Mouse (Mus musculus) ES-E14 (cell line): Measurements from ENCODE around the gene F13a1. TPM values are rescaled to one million over a fixed set of nuclear protein-coding genes. Genes with fewer than 3 reads are reported as not detected.

Experiments
- DNase-seq: peaks from one replicate; pipeline ENCODE4 v3.0.0-alpha.2; 2013; ENCODE audit warnings: low read depth, low spot score
- H3K27ac ChIP-seq: 2 replicates; pipeline ENCODE4 v1.5.1; 2012; ENCODE audit warnings: low read depth, mild to moderate bottlenecking, low read length, moderate library complexity, mixed read lengths; ENCODE audit not compliant: poor library complexity, insufficient read depth, severe bottlenecking
- H3K36me3 ChIP-seq: 2 replicates; pipeline ENCODE4 v1.6.1; 2012; ENCODE audit warnings: mild to moderate bottlenecking, low read length, moderate library complexity, mixed read lengths; ENCODE audit not compliant: control insufficient read depth, poor library complexity, insufficient read depth, severe bottlenecking
- H3K4me1 ChIP-seq, 2 experiments: fragments of 150-350 bp in 1 of 2; sonication (generic) in 1 of 2; 2 replicates each; pipeline ENCODE4 v1.6.1; 2012; ENCODE audit warnings: low read length in 2 of 2, mild to moderate bottlenecking in 1 of 2, mixed read lengths in 1 of 2; ENCODE audit not compliant: control insufficient read depth in 2 of 2, insufficient read depth in 2 of 2, poor library complexity in 1 of 2
- H3K4me3 ChIP-seq, 2 experiments: fragments of 150-350 bp in 1 of 2; sonication (generic) in 1 of 2; 2 replicates each; pipeline ENCODE4 v1.5.1; 2012; ENCODE audit warnings: low read length in 2 of 2, low read depth in 1 of 2, mild to moderate bottlenecking in 1 of 2, mixed read lengths in 1 of 2; ENCODE audit not compliant: insufficient read depth in 1 of 2, poor library complexity in 1 of 2, severe bottlenecking in 1 of 2
- H3K9ac ChIP-seq: 2 replicates; pipeline ENCODE4 v1.6.1; 2012; ENCODE audit warnings: low read depth, mild to moderate bottlenecking, low read length, mixed read lengths; ENCODE audit not compliant: poor library complexity, insufficient read depth, severe bottlenecking
- H3K9me3 ChIP-seq: fragments of 150-350 bp; sonication (generic); 2 replicates; pipeline ENCODE4 v1.6.1; 2012; ENCODE audit warnings: low read depth, mild to moderate bottlenecking, low read length; ENCODE audit not compliant: control insufficient read depth, insufficient read depth
- CHD2 ChIP-seq: IDR thresholded peaks from 2 replicates; pipeline ENCODE4 v1.6.1; 2014; ENCODE audit warnings: mild to moderate bottlenecking, low read depth, low read length, inconsistent platforms
- HCFC1 ChIP-seq: IDR thresholded peaks from 2 replicates; pipeline ENCODE4 v1.6.1; 2012; ENCODE audit warnings: low read length, inconsistent platforms, borderline replicate concordance; ENCODE audit not compliant: insufficient read depth
- MAFK ChIP-seq: IDR thresholded peaks from 2 replicates; pipeline ENCODE4 v1.6.1; 2014; ENCODE audit warnings: mild to moderate bottlenecking, low read depth, low read length, inconsistent platforms; ENCODE audit not compliant: insufficient read depth
- ZC3H11A ChIP-seq: IDR thresholded peaks from 2 replicates; pipeline ENCODE4 v1.6.1; 2012; ENCODE audit warnings: low read depth, mild to moderate bottlenecking, inconsistent platforms, low read length, borderline replicate concordance
- ZNF384 ChIP-seq: IDR thresholded peaks from 2 replicates; pipeline ENCODE4 v1.6.1; 2012; ENCODE audit warnings: low read depth, low read length, inconsistent platforms
- in situ Hi-C, 2 experiments: fragments of 600-800 bp; cut with MboI; formaldehyde crosslinking; loops; one replicate each; pipeline ENCODE4 v1.15.1; 2025; ENCODE audit warnings: low sequenced_read_pairs in 2 of 2, inconsistent platforms in 1 of 2; ENCODE audit not compliant: unreplicated experiment in 2 of 2
- total RNA-seq: library from RNA; depleted of rRNA; stranded (reverse); fragments of 300-350 nt; gene quantifications from 2 replicates; pipeline ENCODE4 v1.2.3, GENCODE M21; 2012

Gene F13a1
- total RNA-seq, 1 experiment = not detected

GRCm38 (mm10) chr13:36973016-36973415, 77.0 kb downstream of the F13a1 start:
- H3K36me3 ChIP-seq = no peaks in the 10 kb centered on the region
- in situ Hi-C loops = no loop called here
- TF ChIP-seq ZNF384 (no peak), HCFC1 (no peak), MAFK (no peak), CHD2 (no peak), ZC3H11A (no peak)
- H3K27ac ChIP-seq = no peak overlapping the region
- DNase-seq = no peak
- no peak overlapping the region for H3K4me3 ChIP-seq
- H3K9me3 ChIP-seq = no peaks in the 10 kb centered on the region
- H3K4me1 ChIP-seq = no peaks in the 10 kb centered on the region
- no peak overlapping the region for H3K9ac ChIP-seq

GRCm38 (mm10) chr13:36972226-36972625, 77.8 kb downstream of the F13a1 start:
- H3K9me3 ChIP-seq = no peaks in the 10 kb centered on the region
- no peak for DNase-seq
- no peak overlapping the region for H3K27ac ChIP-seq
- no peak overlapping the region for H3K4me3 ChIP-seq
- in situ Hi-C loops = no loop called here
- no peaks in the 10 kb centered on the region for H3K36me3 ChIP-seq
- no peak overlapping the region for H3K9ac ChIP-seq
- TF ChIP-seq MAFK (no peak), ZC3H11A (no peak), HCFC1 (no peak), CHD2 (no peak), ZNF384 (no peak)
- no peaks in the 10 kb centered on the region for H3K4me1 ChIP-seq

GRCm38 (mm10) chr13:36962926-36963325, 87.1 kb downstream of the F13a1 start:
- Histone ChIP-seq H3K9me3 (no peaks in the 10 kb centered on the region), H3K27ac (no peak overlapping the region), H3K36me3 (no peaks in the 10 kb centered on the region), H3K9ac (no peak overlapping the region), H3K4me3 (no peak overlapping the region), H3K4me1 (no peaks in the 10 kb centered on the region)
- TF ChIP-seq CHD2 (no peak), ZNF384 (no peak), ZC3H11A (no peak), MAFK (no peak), HCFC1 (no peak)
- in situ Hi-C loops = no loop called here
- DNase-seq = no peak

GRCm38 (mm10) chr13:36958996-36959395, 91.0 kb downstream of the F13a1 start:
- DNase-seq = no peak
- Histone ChIP-seq H3K36me3 (no peaks in the 10 kb centered on the region), H3K9me3 (no peaks in the 10 kb centered on the region), H3K4me3 (no peak overlapping the region), H3K9ac (no peak overlapping the region), H3K27ac (no peak overlapping the region), H3K4me1 (no peaks in the 10 kb centered on the region)
- in situ Hi-C loops = no loop called here
- no peak for TF ChIP-seq ZNF384
- TF ChIP-seq ZC3H11A = no peak
- no peak for TF ChIP-seq HCFC1
- no peak for TF ChIP-seq CHD2
- no peak for TF ChIP-seq MAFK

- Histone ChIP-seq H3K9me3 (no peaks in the 10 kb centered on the region), H3K9ac (no peak overlapping the region)
- no peak for DNase-seq
Observed at GRCm38 (mm10) chr13:36954937-36955336, 95.1 kb downstream of the F13a1 start.

More at GRCm38 (mm10) chr13:36954937-36955336, 95.1 kb downstream of the F13a1 start:
- in situ Hi-C loops = no loop called here
- TF ChIP-seq HCFC1 (no peak), ZC3H11A (no peak), CHD2 (no peak), ZNF384 (no peak), MAFK (no peak)
- H3K4me3 ChIP-seq = no peak overlapping the region
- H3K27ac ChIP-seq = no peak overlapping the region
- H3K36me3 ChIP-seq = no peaks in the 10 kb centered on the region
- no peaks in the 10 kb centered on the region for H3K4me1 ChIP-seq
